In the genomic region with DNA sequence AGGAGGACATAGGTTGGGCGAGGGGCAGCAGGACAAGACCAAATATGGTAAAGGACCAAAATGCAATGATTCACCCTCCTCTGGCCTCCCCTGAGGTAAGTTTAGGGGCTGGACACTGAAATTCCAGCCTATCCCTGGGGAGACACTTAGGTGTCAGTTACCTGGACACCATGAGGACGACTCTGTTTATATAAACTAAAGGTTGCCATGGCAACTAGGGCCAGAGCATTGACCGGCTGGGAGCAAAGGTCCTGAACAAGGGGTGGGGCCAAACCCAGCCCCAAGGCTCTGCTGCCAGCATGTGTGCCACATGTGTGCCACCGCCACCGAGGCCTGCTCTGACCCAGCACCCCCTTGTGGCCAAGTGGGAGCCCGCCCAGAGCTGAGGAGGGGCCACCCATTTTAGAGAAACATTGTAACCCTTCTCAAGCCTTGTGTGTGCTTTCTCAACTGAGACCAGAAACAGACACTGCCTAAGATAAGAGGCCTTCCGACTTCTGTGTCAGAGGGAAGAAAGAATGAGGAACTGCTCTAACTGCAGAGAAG, we compare ENCODE assay signal across 7 mouse cellular contexts. TPM values are rescaled to one million over a fixed set of nuclear protein-coding genes. Genes with fewer than 3 reads are reported as not detected.
DNase-seq lines count a peak whose midpoint lies in the region; ATAC-seq lines count a peak whose summit lies in the region.

No protein-coding gene starts in this region.

- H3K4me2 ChIP-seq in lung, embryonic 16.5 days (ENCODE audit: low read depth, low read length) = no peak overlapping the region

- no peaks in the 10 kb centered on the region for H3K27me3 ChIP-seq in lung, embryonic 16.5 days (ENCODE audit: control insufficient read depth, insufficient read depth, low read depth, low read length)

- no peaks in the 10 kb centered on the region for H3K9me3 ChIP-seq in lung, embryonic 16.5 days (ENCODE audit: control insufficient read depth, low read length)

- ATAC-seq in lung, embryonic 16.5 days (ENCODE audit: low read depth) = no peak

- no peaks in the 10 kb centered on the region for H3K36me3 ChIP-seq in lung, embryonic 16.5 days (ENCODE audit: control insufficient read depth, insufficient read depth, low read length)

- H3K9ac ChIP-seq in lung, embryonic 16.5 days (ENCODE audit: low read length) = no peak overlapping the region

- no peak overlapping the region for H3K4me3 ChIP-seq in lung, embryonic 16.5 days (ENCODE audit: low read length)

- peak; percentile 38 to 40 for DNase-seq in B cell, adult 2 months
- peak; percentile 71 for DNase-seq in ES-CJ7 (ENCODE audit: low read depth, low spot score)
- peak; percentile 78 for DNase-seq in kidney, adult 18-20 months
- DNase-seq in yolk sac, embryonic 10.5 days (ENCODE audit: low spot score) = peak; percentile 93
- no peak for DNase-seq in c-Kit-positive CD71-positive TER-119-positive erythroid progenitor cells, embryonic 14.5 days (ENCODE audit: low spot score)
- no peak for DNase-seq in cerebellum, postnatal 10 days

- peak overlapping the region; percentile 96 for H3K27ac ChIP-seq in lung, embryonic 16.5 days (ENCODE audit: low read length)

- 19% methylated on average over 7 of the region's 7 CpGs for WGBS in lung, embryonic 16.5 days

- H3K4me1 ChIP-seq in lung, embryonic 16.5 days (replicated peaks; ENCODE audit: control insufficient read depth, insufficient read depth, low read length) = peaks cover 17% of the 10 kb centered on the region

RNA-seq across cellular contexts. Expression of a gene that starts 10.0 kb away (rescaled TPM):
- 263 and 293 TPM in 2 replicates for polyA plus RNA-seq in lung, embryonic 16.5 days (2015; fragmentation: Nextera tagmentation; extraction: Ambion mirVana)

RNA-seq across cellular contexts. Expression of a gene that starts 13.7 kb away (rescaled TPM):
- polyA plus RNA-seq in lung, embryonic 16.5 days (2015; fragmentation: Nextera tagmentation; extraction: Ambion mirVana) = 402 and 445 TPM in 2 replicates

RNA-seq across cellular contexts. Expression of a gene that starts 55.6 kb away (rescaled TPM):
- 122 and 123 TPM in 2 replicates for polyA plus RNA-seq in lung, embryonic 16.5 days (2015; fragmentation: Nextera tagmentation; extraction: Ambion mirVana)

Comparison
In these comparisons a context has a peak if more than half of its experiments do, and no peak if none do; other contexts are left out.
1. DNase-seq: peak in B cell, adult 2 months (2 of 2), ES-CJ7 (single experiment), kidney, adult 18-20 months (single experiment) and yolk sac, embryonic 10.5 days (single experiment); none in c-Kit-positive CD71-positive TER-119-positive erythroid progenitor cells, embryonic 14.5 days (single experiment) and cerebellum, postnatal 10 days (0 of 2).